Mouse (Mus musculus) ES-Bruce4 (cell line): ENCODE measurements around the gene Mtx2.

Experiments used
- CTCF ChIP-seq: IDR thresholded peaks from one replicate; pipeline ENCODE4 v1.8.1; 2011; ENCODE audit warnings: low read depth, low read length
- EP300 ChIP-seq: IDR thresholded peaks from 2 replicates; pipeline ENCODE4 v1.6.1; 2011; ENCODE audit warnings: low read depth, low read length; ENCODE audit not compliant: insufficient read depth
- POLR2A ChIP-seq: IDR thresholded peaks from one replicate; pipeline ENCODE4 v1.8.1; 2011; ENCODE audit warnings: low read length; ENCODE audit not compliant: insufficient read depth

DNA sequence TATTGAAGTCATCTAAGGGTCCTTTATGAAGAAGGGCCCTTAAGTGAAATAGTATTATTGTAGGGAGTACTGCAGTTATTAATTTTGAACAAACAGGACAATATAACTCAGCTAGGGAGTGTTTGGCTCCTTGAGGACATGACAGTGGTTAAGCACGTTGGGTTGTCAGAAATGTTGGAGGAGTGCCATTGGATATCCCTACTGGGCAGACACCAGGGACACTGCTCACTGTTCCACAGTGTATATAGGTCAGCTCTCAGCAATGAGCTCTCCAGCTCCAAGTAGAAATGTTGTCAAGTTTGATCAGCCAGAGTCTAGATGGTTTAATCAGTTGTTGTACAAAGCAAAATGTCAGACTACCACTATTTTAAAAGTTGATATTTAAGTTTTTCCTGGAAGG is 24.4 kb downstream of the Mtx2 start:
- TF ChIP-seq EP300, result no peak
- TF ChIP-seq CTCF, result no peak
- no peak for TF ChIP-seq POLR2A
